Mouse (Mus musculus): ENCODE results near the gene Arpc1a. TPM values are rescaled to one million over a fixed set of nuclear protein-coding genes. Genes with fewer than 3 reads are reported as not detected.

The Arpc1a gene
- total and polyA plus RNA-seq, 3 experiments: 85.8 to 306 (median 187) TPM

DNA sequence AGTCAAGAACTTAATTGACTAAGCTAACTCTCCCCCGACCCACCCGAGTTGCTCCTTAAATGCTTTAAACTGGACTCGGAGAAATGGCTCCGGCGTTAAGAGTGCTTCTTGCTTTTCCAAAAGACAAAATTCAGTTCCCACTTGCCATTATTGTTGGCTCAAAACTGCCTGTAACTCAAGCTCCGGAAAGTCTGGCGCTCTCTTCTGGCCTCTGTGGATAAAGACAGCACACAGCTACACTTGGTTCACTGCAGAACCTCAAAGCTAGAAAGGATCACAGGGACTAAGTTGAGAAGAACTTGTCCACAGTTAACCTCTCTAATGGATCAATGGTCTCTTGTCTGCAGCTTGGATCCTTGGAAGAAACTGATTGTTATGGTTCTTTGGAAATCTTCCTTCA, 24.9 kb upstream of the Arpc1a start:
- H3K27me3 ChIP-seq (ENCODE audit: control insufficient read depth in 1 of 2, insufficient read depth in 2 of 2, low read length in 2 of 2): no peaks in the 10 kb centered on the region
- DNase-seq (ENCODE audit: low read depth, low spot score): no peak
- TF ChIP-seq CTCF (IDR thresholded peaks at IDR 0.05 in 2 of 3, conservative IDR thresholded peaks at IDR 0.05 in 1 of 3; ENCODE audit: control insufficient read depth in 1 of 3, insufficient read depth in 1 of 3, low read depth in 2 of 3, low read length in 3 of 3, poor library complexity in 1 of 3, severe bottlenecking in 1 of 3) (peak in 1 of 3 experiments; percentile 27; a peak in 2 of 6 replicates), POLR2AphosphoS5 (IDR thresholded peaks at IDR 0.05; ENCODE audit: borderline replicate concordance, low read depth, low read length) (no peak)

DNA sequence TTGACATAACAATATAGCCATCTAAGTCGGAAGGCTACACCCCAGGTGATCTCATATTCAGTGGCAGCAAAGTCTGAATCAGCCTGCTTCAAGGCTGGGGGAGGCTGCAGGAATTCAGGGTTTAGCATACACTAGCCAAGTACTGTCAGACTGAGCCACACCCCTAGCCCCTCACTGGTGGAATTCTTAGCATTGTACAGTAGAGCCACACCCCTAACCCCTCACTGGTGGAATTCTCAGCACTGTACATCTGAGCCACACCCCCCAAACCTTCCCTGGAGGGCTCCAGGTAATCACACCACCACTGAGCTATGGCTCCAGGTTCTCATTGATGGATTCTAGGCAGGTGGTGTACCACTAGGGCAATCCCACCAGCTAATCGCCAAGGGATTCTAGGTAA, 24.1 kb upstream of the Arpc1a start:
- TF ChIP-seq ZNF384 (IDR thresholded peaks at IDR 0.05; ENCODE audit: low read depth, low read length) (no peak), ZC3H11A (IDR thresholded peaks at IDR 0.05; ENCODE audit: low read depth, low read length) (no peak), SMC3 (IDR thresholded peaks at IDR 0.05; ENCODE audit: low read depth, low read length) (no peak), NRF1 (IDR thresholded peaks at IDR 0.05; ENCODE audit: insufficient read depth, low read depth, low read length, poor library complexity, severe bottlenecking) (no peak), NELFE (IDR thresholded peaks at IDR 0.05; ENCODE audit: low read depth, low read length) (no peak), MYC (IDR thresholded peaks at IDR 0.05; ENCODE audit: low read depth, low read length) (no peak), POLR2A (IDR thresholded peaks at IDR 0.05; ENCODE audit: control insufficient read depth in 1 of 2, insufficient read depth in 1 of 2, low read depth in 1 of 2, low read length in 2 of 2, poor library complexity in 1 of 2) (no peak)
- no peak for DNase-seq (ENCODE audit: low read depth, low spot score)
- H3K36me3 ChIP-seq (ENCODE audit: control insufficient read depth in 1 of 2, insufficient read depth in 2 of 2, low read length in 2 of 2): peaks cover 0 to 3% of the 10 kb centered on the region in 2 experiments; a peak in 1 of 4 replicates

More for the DNA sequence above, 24.9 kb upstream of the Arpc1a start:
- Histone ChIP-seq H3K79me2 (ENCODE audit: control insufficient read depth, insufficient read depth, low read length, poor library complexity) (no peaks in the 10 kb centered on the region), H3K27ac (ENCODE audit: control insufficient read depth, low read depth, low read length) (no peak overlapping the region), H3K9ac (ENCODE audit: control insufficient read depth, low read depth, low read length, poor library complexity, severe bottlenecking) (no peak overlapping the region), H3K36me3 (ENCODE audit: control insufficient read depth in 1 of 2, insufficient read depth in 2 of 2, low read length in 2 of 2) (peaks cover 0 to 10% of the 10 kb centered on the region in 2 experiments; a peak in 2 of 4 replicates), H3K4me1 (ENCODE audit: control insufficient read depth in 1 of 2, insufficient read depth in 2 of 2, low read length in 2 of 2) (peaks cover 3 to 10% of the 10 kb centered on the region in 2 experiments), H3K4me3 (ENCODE audit: control insufficient read depth in 1 of 2, insufficient read depth in 1 of 2, low read depth in 2 of 2, low read length in 2 of 2) (no peak overlapping the region), H3K9me3 (replicated peaks; ENCODE audit: insufficient read depth, low read length) (no peaks in the 10 kb centered on the region)

DNA sequence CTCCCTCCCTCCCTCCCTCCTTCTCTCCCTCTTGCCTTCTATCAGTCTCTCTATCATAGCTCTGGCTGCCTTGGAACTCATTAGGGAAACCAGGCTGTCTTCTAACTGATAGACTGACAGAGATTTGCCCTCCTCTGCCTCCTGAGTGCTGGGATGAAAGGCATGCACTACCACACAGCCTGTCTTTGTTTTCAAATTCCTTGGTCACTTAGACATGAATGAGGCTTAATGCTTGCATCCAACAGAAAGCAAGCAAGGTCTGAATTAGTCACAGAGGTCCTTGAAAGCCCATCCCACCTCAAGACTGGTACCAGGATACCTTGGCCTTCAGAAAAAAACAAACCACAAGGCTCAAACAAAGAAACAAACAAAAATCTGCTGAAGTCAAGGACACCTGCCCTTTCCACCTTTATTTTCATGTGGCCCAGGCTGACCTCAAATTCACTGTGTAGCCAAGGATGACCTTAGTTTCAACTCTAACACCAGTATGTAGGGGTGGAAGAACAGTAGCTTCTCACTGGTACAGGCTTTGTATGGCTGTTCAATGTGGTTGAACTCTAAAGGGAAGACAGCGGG, 18.8 kb upstream of the Arpc1a start:
- Histone ChIP-seq H3K4me3 (ENCODE audit: control insufficient read depth in 1 of 2, insufficient read depth in 1 of 2, low read depth in 2 of 2, low read length in 2 of 2) (no peak overlapping the region), H3K9ac (ENCODE audit: control insufficient read depth, low read depth, low read length, poor library complexity, severe bottlenecking) (no peak overlapping the region), H3K4me1 (ENCODE audit: control insufficient read depth in 1 of 2, insufficient read depth in 2 of 2, low read length in 2 of 2) (no peaks in the 10 kb centered on the region), H3K79me2 (ENCODE audit: control insufficient read depth, insufficient read depth, low read length, poor library complexity) (no peaks in the 10 kb centered on the region), H3K36me3 (ENCODE audit: control insufficient read depth in 1 of 2, insufficient read depth in 2 of 2, low read length in 2 of 2) (no peaks in the 10 kb centered on the region), H3K27me3 (ENCODE audit: control insufficient read depth in 1 of 2, insufficient read depth in 2 of 2, low read length in 2 of 2) (no peaks in the 10 kb centered on the region; a peak in 1 of 4 replicates), H3K9me3 (replicated peaks; ENCODE audit: insufficient read depth, low read length) (no peaks in the 10 kb centered on the region), H3K27ac (ENCODE audit: control insufficient read depth, low read depth, low read length) (no peak overlapping the region)
- no peak for DNase-seq (ENCODE audit: low read depth, low spot score)
- TF ChIP-seq USF2 (IDR thresholded peaks at IDR 0.05; ENCODE audit: borderline replicate concordance in 1 of 2, insufficient read depth in 1 of 2, low read depth in 1 of 2, low read length in 2 of 2) (no peak), BHLHE40 (IDR thresholded peaks at IDR 0.05; ENCODE audit: borderline replicate concordance, low read depth, low read length) (no peak), MXI1 (IDR thresholded peaks at IDR 0.05; ENCODE audit: low read depth, low read length) (no peak), RAD21 (IDR thresholded peaks at IDR 0.05; ENCODE audit: low read depth, low read length) (no peak), CTCF (IDR thresholded peaks at IDR 0.05 in 2 of 3, conservative IDR thresholded peaks at IDR 0.05 in 1 of 3; ENCODE audit: control insufficient read depth in 1 of 3, insufficient read depth in 1 of 3, low read depth in 2 of 3, low read length in 3 of 3, poor library complexity in 1 of 3, severe bottlenecking in 1 of 3) (no peak), ETS1 (IDR thresholded peaks at IDR 0.05; ENCODE audit: low read depth, low read length) (no peak), EP300 (IDR thresholded peaks at IDR 0.05; ENCODE audit: low read depth in 1 of 2, low read length in 2 of 2) (no peak), MAFK (IDR thresholded peaks at IDR 0.05; ENCODE audit: borderline replicate concordance, low read depth, low read length) (no peak), HCFC1 (IDR thresholded peaks at IDR 0.05; ENCODE audit: low read depth, low read length) (no peak), JUND (IDR thresholded peaks at IDR 0.05; ENCODE audit: low read depth, low read length) (no peak), POLR2AphosphoS5 (IDR thresholded peaks at IDR 0.05; ENCODE audit: borderline replicate concordance, low read depth, low read length) (no peak), ZNF384 (IDR thresholded peaks at IDR 0.05; ENCODE audit: low read depth, low read length) (no peak), RCOR1 (IDR thresholded peaks at IDR 0.05; ENCODE audit: low read depth, low read length) (no peak), TBP (IDR thresholded peaks at IDR 0.05; ENCODE audit: low read depth, low read length) (no peak)

More for the DNA sequence above, 24.1 kb upstream of the Arpc1a start:
- Histone ChIP-seq H3K9me3 (replicated peaks; ENCODE audit: insufficient read depth, low read length) (no peaks in the 10 kb centered on the region), H3K27me3 (ENCODE audit: control insufficient read depth in 1 of 2, insufficient read depth in 2 of 2, low read length in 2 of 2) (no peaks in the 10 kb centered on the region), H3K4me1 (ENCODE audit: control insufficient read depth in 1 of 2, insufficient read depth in 2 of 2, low read length in 2 of 2) (peaks cover 0 to 4% of the 10 kb centered on the region in 2 experiments; a peak in 2 of 4 replicates), H3K79me2 (ENCODE audit: control insufficient read depth, insufficient read depth, low read length, poor library complexity) (no peaks in the 10 kb centered on the region), H3K4me3 (ENCODE audit: control insufficient read depth in 1 of 2, insufficient read depth in 1 of 2, low read depth in 2 of 2, low read length in 2 of 2) (no peak overlapping the region), H3K27ac (ENCODE audit: control insufficient read depth, low read depth, low read length) (no peak overlapping the region), H3K9ac (ENCODE audit: control insufficient read depth, low read depth, low read length, poor library complexity, severe bottlenecking) (no peak overlapping the region)
